Mouse (Mus musculus) forebrain, embryonic 13.5 days (tissue): Measurements from ENCODE around the gene Zdhhc1. TPM values are rescaled to one million over a fixed set of nuclear protein-coding genes. Genes with fewer than 3 reads are reported as not detected.

Experiments
- ATAC-seq: fragments of 200-750 bp; cut with Nextera tagmentation; 2 replicates; pipeline ENCODE4 v1.8.0; 2017
- H3K27ac ChIP-seq: fragments of 300-500 bp; sonication (generic); 2 replicates; pipeline ENCODE4 v1.5.1; 2015; ENCODE audit warnings: inconsistent platforms, mild to moderate bottlenecking, moderate library complexity
- H3K27me3 ChIP-seq: fragments of 300-500 bp; sonication (generic); 2 replicates; pipeline ENCODE4 v1.6.1; 2015; ENCODE audit warnings: mild to moderate bottlenecking, inconsistent platforms
- H3K36me3 ChIP-seq: fragments of 300-500 bp; sonication (generic); 2 replicates; pipeline ENCODE4 v1.6.1; 2015; ENCODE audit warnings: mild to moderate bottlenecking, inconsistent platforms; ENCODE audit not compliant: poor library complexity, severe bottlenecking
- H3K4me1 ChIP-seq: fragments of 300-500 bp; sonication (generic); 2 replicates; pipeline ENCODE4 v1.6.1; 2015; ENCODE audit warnings: inconsistent platforms
- H3K4me2 ChIP-seq: fragments of 300-500 bp; sonication (generic); 2 replicates; pipeline ENCODE4 v1.6.1; 2015; ENCODE audit warnings: inconsistent platforms, mild to moderate bottlenecking, moderate library complexity
- H3K4me3 ChIP-seq: fragments of 300-500 bp; sonication (generic); 2 replicates; pipeline ENCODE4 v1.5.1; 2015; ENCODE audit warnings: mild to moderate bottlenecking, inconsistent platforms
- H3K9ac ChIP-seq: fragments of 300-500 bp; sonication (generic); 2 replicates; pipeline ENCODE4 v1.6.1; 2015; ENCODE audit warnings: mild to moderate bottlenecking, inconsistent platforms
- H3K9me3 ChIP-seq: fragments of 300-500 bp; sonication (generic); replicated peaks from 2 replicates; pipeline ENCODE4 v1.6.1; 2016; ENCODE audit warnings: inconsistent platforms
- WGBS: fragments of 180-500 bp; shearing (Covaris S2); methylation state at CpG from one replicate; pipeline ENCODE4 v1.1.7; 2015; 5-methylcytosine and 5-hydroxymethylcytosine counted together
- polyA plus RNA-seq: library from polyadenylated mRNA; unstranded; fragments of >200 nt; fragmentation: Nextera tagmentation; extraction: Ambion mirVana; gene quantifications from 2 replicates; pipeline ENCODE4 v1.2.1, GENCODE M21; 2015

The Zdhhc1 gene
- polyA plus RNA-seq, 1 experiment from 2014 or later: 20.6 TPM

DNA sequence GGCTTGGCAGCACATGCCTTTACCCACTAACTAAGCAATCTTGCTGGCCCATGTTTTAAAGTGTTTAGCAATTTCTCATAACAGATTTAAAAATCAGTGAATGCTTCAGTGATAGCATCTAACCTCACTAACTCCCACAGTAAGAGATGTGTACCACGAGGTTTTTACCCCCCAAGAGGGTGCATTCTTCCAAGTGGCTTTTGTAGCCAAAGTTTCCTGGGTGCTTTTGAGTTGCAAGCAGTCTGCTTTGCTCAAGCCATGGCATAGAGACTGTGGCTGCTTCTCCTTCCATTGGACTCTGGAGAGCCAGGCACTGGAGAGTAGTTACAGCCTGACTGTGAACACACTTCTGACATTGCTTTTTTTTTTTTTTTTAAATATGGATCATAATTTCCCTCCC, 7.4 kb downstream of the Zdhhc1 start:
- Histone ChIP-seq H3K4me2 (no peak overlapping the region), H3K4me3 (no peak overlapping the region), H3K27ac (no peak overlapping the region), H3K9me3 (no peaks in the 10 kb centered on the region), H3K9ac (no peak overlapping the region), H3K27me3 (no peaks in the 10 kb centered on the region), H3K4me1 (no peaks in the 10 kb centered on the region), H3K36me3 (peaks cover 6% of the 10 kb centered on the region; the same call in 1 of the 2 replicates)
- 47% methylated on average over 1 of the region's 1 CpGs for whole genome bisulfite sequencing
- no peak for ATAC-seq

DNA sequence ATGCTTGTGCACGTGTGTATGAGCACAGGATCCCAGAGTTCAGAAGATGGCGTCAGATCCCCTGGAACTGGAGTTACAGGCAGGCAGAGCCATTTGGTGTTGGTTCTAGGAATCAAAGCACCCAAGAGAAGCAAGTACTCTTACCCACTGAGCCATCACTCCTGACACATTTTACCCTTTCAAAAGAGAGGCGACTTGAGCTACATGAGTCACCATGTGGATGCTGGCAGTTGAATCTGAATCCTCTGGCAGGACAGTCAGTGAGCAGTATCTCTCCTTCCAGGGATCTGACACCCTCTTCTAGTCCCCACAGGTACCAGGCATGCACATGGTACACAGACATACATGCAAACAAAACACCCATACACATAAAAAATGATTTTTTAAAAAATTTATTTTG, 8.6 kb downstream of the Zdhhc1 start:
- no peak overlapping the region for H3K4me2 ChIP-seq
- WGBS: 81% methylated on average over 3 of the region's 3 CpGs
- H3K4me3 ChIP-seq: no peak overlapping the region
- no peak for ATAC-seq
- H3K27ac ChIP-seq: no peak overlapping the region
- no peaks in the 10 kb centered on the region for H3K9me3 ChIP-seq
- peaks cover 6% of the 10 kb centered on the region; the same call in 1 of the 2 replicates for H3K36me3 ChIP-seq
- no peak overlapping the region for H3K9ac ChIP-seq
- H3K4me1 ChIP-seq: no peaks in the 10 kb centered on the region
- no peaks in the 10 kb centered on the region for H3K27me3 ChIP-seq

DNA sequence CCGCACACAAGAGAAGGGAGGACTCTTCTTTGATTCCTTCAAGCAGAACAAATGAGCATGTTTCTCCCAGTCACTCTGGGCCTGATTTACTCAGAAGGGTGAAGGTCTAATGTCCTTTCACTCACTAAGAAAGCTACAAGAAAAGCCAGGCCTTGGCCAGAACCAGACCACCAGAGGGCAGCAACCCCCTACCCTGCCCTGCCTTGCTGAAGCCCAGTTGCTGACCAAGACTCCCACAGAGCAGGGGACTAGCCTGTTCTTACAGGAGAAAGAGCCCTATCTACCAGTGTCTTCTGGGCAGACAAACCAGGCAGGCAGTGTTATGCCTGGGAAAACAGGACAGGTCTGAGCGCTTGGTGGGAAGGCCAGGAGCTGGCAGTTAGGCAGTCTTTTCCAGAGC, 12.3 kb downstream of the Zdhhc1 start:
- Histone ChIP-seq H3K4me3 (no peak overlapping the region), H3K9me3 (no peaks in the 10 kb centered on the region), H3K4me1 (peaks cover 4% of the 10 kb centered on the region; the same call in 1 of the 2 replicates), H3K27ac (no peak overlapping the region), H3K36me3 (peaks cover 10% of the 10 kb centered on the region; the same call in 1 of the 2 replicates), H3K4me2 (no peak overlapping the region), H3K9ac (no peak overlapping the region), H3K27me3 (no peaks in the 10 kb centered on the region)
- WGBS: 19% methylated on average over 2 of the region's 2 CpGs
- ATAC-seq: no peak

DNA sequence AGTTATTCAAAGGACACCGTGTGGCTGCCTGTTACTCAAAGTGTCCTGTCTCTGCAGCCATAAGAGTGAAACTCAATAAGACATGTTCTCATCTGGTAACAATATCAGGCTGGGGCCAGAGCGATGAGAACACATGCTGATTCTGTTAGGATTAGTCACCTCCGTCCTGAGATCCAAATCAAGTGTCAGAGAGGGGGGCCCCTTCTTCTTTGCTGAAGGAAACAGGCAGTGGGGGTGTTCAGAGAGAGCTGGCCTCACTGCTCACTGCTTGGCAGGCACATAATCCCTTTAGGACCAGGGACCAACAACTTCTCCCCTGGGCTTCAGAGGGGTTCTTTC, 12.7 kb downstream of the Zdhhc1 start:
- H3K27ac ChIP-seq: no peak overlapping the region
- no peaks in the 10 kb centered on the region for H3K9me3 ChIP-seq
- H3K4me2 ChIP-seq: no peak overlapping the region
- peaks cover 4% of the 10 kb centered on the region; the same call in 1 of the 2 replicates for H3K4me1 ChIP-seq
- WGBS: 31% methylated on average over 3 of the region's 3 CpGs
- H3K36me3 ChIP-seq: peaks cover 10% of the 10 kb centered on the region; the same call in 1 of the 2 replicates
- H3K27me3 ChIP-seq: no peaks in the 10 kb centered on the region
- H3K9ac ChIP-seq: no peak overlapping the region
- ATAC-seq: no peak
- no peak overlapping the region for H3K4me3 ChIP-seq

DNA sequence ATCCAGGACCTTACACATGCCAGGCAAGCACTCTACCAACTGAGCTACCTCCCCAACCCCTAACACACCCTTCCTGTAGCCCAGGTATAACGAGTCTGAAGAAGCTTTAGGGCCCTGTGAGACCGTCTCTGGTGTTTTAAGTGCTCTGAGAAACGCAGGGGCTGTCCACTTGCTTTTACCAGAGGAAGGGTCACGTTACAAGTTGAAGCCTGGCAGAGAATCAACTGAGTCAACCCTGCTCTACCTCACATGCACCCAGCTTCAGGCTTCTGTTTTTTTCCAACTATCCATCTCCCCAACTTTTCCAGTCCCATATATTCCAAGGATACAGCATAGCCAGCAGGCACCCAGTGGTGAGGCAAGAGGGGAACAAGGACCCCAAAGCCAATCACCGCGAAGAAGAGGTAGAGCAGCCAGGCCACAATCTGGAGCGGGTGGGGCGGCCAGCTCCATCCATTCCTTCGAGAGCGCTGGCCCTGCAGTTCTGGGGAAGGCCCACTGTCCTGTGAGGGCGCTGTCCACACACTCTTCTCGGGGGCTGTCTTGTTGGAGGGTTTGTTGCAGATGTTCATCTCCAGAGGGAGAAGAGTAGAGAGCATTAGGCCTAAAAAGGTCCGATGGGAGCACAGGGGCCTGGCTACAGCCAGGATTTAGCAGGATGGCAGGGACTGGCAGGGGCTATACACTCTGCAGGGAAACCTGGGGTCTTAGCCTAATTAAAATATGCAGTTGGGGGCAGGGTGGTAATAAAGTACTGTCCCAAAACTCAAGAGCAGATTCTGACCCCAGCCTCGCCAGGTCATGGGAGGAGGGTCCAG, 13.3 kb downstream of the Zdhhc1 start:
- Histone ChIP-seq H3K9me3 (no peaks in the 10 kb centered on the region), H3K27ac (no peak overlapping the region), H3K4me1 (peaks cover 4% of the 10 kb centered on the region; the same call in 1 of the 2 replicates), H3K9ac (no peak overlapping the region), H3K4me2 (no peak overlapping the region), H3K27me3 (no peaks in the 10 kb centered on the region), H3K4me3 (no peak overlapping the region), H3K36me3 (peaks cover 16% of the 10 kb centered on the region)
- peak; percentile 21; the same call in 1 of the 2 replicates for ATAC-seq
- WGBS: 40% methylated on average over 14 of the region's 14 CpGs

DNA sequence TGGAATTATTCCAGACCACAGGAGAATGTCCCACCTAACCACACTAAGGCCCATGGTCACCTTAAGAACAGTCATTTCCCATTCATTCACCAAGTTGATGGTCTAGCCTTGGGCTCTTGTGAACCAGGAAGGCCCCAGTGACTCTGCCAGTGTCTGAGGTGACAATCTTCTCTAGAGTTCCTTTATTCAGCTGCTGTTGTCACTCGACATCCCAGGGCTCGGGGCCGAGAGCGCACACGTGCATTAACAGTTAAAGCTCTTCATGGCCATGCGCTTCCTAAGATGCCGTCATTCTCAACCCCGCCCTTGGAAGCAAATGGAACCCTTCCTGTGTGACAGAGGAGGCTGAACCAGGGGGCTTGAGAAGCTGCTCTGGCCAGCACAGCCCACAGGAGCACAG, 14.6 kb downstream of the Zdhhc1 start:
- H3K27me3 ChIP-seq: no peaks in the 10 kb centered on the region

DNA sequence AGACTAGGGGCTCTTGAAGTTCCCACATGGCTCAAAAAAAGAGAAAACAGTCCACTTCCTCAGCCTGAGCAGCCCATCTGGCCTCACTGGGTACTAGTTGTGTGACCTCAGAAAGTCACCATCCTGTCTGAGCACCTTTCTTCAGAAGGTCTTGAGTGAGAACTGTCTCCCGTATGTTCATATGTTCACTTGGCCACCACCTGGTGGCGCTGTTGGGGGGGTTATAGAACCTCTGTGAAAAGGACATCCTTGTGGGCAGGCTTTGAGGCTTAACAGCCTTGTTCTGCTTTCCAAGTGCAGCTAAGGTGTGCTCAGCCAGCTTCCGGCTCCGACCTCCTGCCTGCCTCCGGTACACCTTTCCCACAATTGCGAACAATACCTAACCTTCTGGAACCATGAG, 15.2 kb downstream of the Zdhhc1 start:
- Histone ChIP-seq H3K4me3 (no peak overlapping the region), H3K9ac (no peak overlapping the region), H3K4me2 (no peak overlapping the region), H3K27me3 (no peaks in the 10 kb centered on the region), H3K27ac (no peak overlapping the region), H3K4me1 (peaks cover 4% of the 10 kb centered on the region; the same call in 1 of the 2 replicates), H3K9me3 (no peaks in the 10 kb centered on the region), H3K36me3 (peaks cover 17% of the 10 kb centered on the region)
- WGBS: 68% methylated on average over 6 of the region's 6 CpGs
- ATAC-seq: no peak

More for the DNA sequence above, 14.6 kb downstream of the Zdhhc1 start:
- peaks cover 4% of the 10 kb centered on the region; the same call in 1 of the 2 replicates for H3K4me1 ChIP-seq
- no peak overlapping the region for H3K9ac ChIP-seq
- ATAC-seq: no peak
- WGBS: 83% methylated on average over 8 of the region's 8 CpGs
- H3K9me3 ChIP-seq: no peaks in the 10 kb centered on the region
- H3K27ac ChIP-seq: no peak overlapping the region
- peaks cover 17% of the 10 kb centered on the region for H3K36me3 ChIP-seq
- no peak overlapping the region for H3K4me3 ChIP-seq
- no peak overlapping the region for H3K4me2 ChIP-seq

DNA sequence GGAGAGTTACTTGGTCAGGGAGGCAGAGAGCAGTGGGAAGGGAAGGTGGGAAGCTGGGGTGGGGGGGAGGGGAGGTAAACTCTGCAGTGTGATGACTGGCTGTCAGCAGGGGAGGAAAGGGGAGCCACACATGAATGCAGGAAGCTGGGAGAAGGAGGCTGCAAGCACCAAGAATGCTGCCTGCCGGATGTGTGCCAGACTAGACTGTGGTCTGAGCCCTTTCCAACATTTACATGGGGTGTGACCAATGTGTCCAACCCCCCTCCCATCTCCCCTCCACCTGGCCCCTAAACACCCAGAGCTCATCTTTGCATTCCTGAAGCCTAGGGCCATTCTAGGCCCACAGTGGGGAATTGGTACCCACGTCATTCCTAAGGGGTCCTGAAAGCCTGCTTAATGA, 15.7 kb downstream of the Zdhhc1 start:
- peaks cover under 1% of the 10 kb centered on the region; the same call in 1 of the 2 replicates for H3K27me3 ChIP-seq
- H3K9ac ChIP-seq: no peak overlapping the region
- peaks cover 4% of the 10 kb centered on the region; the same call in 1 of the 2 replicates for H3K4me1 ChIP-seq
- H3K4me3 ChIP-seq: no peak overlapping the region
- H3K36me3 ChIP-seq: peaks cover 20% of the 10 kb centered on the region
- H3K9me3 ChIP-seq: no peaks in the 10 kb centered on the region
- H3K27ac ChIP-seq: no peak overlapping the region
- no peak overlapping the region for H3K4me2 ChIP-seq
- WGBS: 27% methylated on average over 2 of the region's 2 CpGs
- no peak for ATAC-seq

DNA sequence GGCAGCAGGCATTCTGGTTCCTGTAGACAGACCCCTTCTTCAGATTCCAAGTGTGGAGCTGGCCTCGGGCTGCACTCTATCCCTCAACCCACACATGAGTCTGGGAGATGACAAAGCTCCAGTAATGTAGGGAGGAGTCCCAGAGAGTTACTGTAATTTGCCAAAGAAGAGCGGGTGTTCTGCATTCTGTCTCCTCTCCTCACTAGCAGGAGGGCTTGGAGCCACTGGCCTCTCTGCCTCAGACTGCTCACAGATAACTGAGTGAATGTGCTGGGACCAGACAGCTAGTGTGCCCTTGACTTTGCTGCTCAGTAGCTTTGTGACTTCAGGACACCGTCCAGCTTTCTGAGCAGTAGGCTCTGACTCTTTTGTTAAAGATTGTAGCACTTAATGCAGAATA, 18.9 kb downstream of the Zdhhc1 start:
- Histone ChIP-seq H3K4me2 (no peak overlapping the region), H3K4me3 (no peak overlapping the region), H3K9ac (no peak overlapping the region), H3K27me3 (peaks cover 26% of the 10 kb centered on the region), H3K27ac (no peak overlapping the region), H3K36me3 (peaks cover 26% of the 10 kb centered on the region), H3K9me3 (no peaks in the 10 kb centered on the region), H3K4me1 (peaks cover 30% of the 10 kb centered on the region)
- 82% methylated on average over 3 of the region's 3 CpGs for WGBS
- no peak for ATAC-seq

DNA sequence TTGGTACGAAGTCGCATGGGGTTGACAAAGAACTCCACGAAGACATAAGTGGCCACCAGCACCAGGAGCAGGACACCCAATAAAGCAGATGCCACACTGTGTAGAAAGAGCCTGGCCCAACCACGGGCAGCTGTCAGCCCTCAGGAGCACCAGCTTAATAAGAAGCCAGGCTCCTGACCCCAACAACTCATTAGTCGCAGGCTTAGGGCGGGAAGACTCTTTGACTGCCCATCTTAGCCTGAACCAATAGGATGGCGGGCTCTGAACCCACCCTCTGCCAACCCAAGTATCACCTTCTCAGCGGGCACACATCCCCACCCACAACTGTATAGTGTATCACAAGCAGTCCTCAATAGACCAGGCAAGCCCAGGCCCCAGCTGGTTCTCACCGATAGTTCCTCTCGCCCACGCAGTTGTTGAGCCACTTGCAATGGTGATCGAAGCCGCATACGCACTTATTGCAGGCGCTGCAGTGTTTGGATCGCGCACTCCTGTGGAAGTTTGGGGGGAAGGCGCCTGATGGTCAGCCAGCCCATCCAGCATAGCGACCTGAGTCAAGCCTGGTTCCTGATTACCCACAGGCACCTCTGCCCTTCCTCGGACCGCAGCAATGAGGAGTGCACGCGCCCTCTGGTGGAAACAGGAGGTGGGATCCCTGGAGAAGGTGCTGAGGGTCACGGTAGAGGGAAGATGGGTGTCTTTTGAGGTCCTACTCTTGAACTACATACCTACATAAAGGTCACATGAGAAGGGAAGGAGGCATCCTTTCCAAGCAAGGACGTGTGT, 19.9 kb downstream of the Zdhhc1 start:
- no peak; the same call in 1 of the 2 replicates for ATAC-seq
- WGBS: 42% methylated on average over 25 of the region's 25 CpGs

DNA sequence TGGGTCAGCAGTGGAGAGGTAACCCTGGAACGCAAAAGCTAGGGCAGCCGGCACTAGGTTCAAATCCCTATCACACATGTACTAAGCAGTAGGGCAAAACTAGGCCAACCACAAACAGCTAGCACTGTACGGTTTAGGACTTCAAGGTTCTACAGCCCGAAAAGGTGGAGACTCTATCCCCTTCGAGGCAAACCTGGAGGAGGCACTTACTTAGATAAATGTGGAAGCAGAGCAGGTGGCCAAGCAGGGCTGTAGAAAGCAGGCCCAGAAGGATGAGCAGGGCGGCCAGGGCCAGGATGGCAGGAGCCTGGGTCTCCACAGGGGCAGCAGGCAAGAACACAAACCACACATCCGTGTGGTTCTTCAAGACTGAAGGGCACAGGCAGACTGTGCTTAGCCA, 20.5 kb downstream of the Zdhhc1 start:
- ATAC-seq: no peak
- 94% methylated on average over 7 of the region's 7 CpGs for WGBS
- no peak overlapping the region for H3K4me2 ChIP-seq

More for the DNA sequence above, 19.9 kb downstream of the Zdhhc1 start:
- Histone ChIP-seq H3K27ac (no peak overlapping the region), H3K36me3 (peaks cover 23% of the 10 kb centered on the region), H3K4me2 (no peak overlapping the region), H3K4me1 (peaks cover 37% of the 10 kb centered on the region), H3K9me3 (no peaks in the 10 kb centered on the region), H3K27me3 (peaks cover 31% of the 10 kb centered on the region), H3K4me3 (no peak overlapping the region), H3K9ac (no peak overlapping the region)

DNA sequence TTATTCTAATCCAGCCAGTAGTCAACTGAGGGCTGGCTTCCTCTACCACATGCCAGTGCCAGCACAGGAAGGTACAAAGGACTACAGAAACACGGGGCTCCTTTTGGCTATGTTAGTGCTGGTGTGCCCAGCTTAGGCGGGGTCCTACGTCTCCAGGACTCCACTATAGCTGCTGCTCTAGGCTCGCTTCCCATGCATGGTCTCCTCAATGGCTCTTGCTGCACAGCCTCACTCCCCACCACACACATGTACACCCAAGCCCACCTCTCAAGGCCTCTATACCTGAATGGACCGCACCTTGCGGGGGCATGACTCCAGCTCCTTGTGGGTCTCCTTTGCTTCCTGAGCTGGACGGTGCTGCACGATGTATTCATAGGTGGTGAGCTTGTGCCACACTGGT, 21.0 kb downstream of the Zdhhc1 start:
- Histone ChIP-seq H3K4me2 (no peak overlapping the region), H3K9me3 (no peaks in the 10 kb centered on the region), H3K27me3 (peaks cover 31% of the 10 kb centered on the region), H3K4me3 (no peak overlapping the region), H3K27ac (no peak overlapping the region), H3K9ac (no peak overlapping the region; the same call in 1 of the 2 replicates), H3K4me1 (peaks cover 44% of the 10 kb centered on the region), H3K36me3 (peaks cover 23% of the 10 kb centered on the region)
- no peak for ATAC-seq
- 96% methylated on average over 8 of the region's 8 CpGs for WGBS

More for the DNA sequence above, 20.5 kb downstream of the Zdhhc1 start:
- H3K4me1 ChIP-seq: peaks cover 43% of the 10 kb centered on the region
- H3K9ac ChIP-seq: no peak overlapping the region
- H3K36me3 ChIP-seq: peaks cover 23% of the 10 kb centered on the region
- no peak overlapping the region for H3K27ac ChIP-seq
- H3K9me3 ChIP-seq: no peaks in the 10 kb centered on the region
- peaks cover 31% of the 10 kb centered on the region for H3K27me3 ChIP-seq
- H3K4me3 ChIP-seq: no peak overlapping the region
